Mouse (Mus musculus): ENCODE data around the gene Gm340. TPM values are rescaled to one million over a fixed set of nuclear protein-coding genes. Genes with fewer than 3 reads are reported as not detected.

Gene Gm340
- total RNA-seq (2021) = 10 to 100 TPM; 15.4 to 16.3 TPM

GRCm38 (mm10) chr19:41581706-41582420 lies at the start of gene Gm340:
Gene Gm340 (plus strand): TSS chr19:41582370.
- DNase-seq = no peak

- no peak for DNase-seq
Measured at GRCm38 (mm10) chr19:41534021-41534420, 48.1 kb upstream of the Gm340 start.

GRCm38 (mm10) chr19:41556981-41557380 lies 25.2 kb upstream of the Gm340 start:
- no peak for DNase-seq

GRCm38 (mm10) chr19:41557491-41557890 lies 24.7 kb upstream of the Gm340 start:
- no peak for DNase-seq

GRCm38 (mm10) chr19:41558891-41559486 lies 23.2 kb upstream of the Gm340 start:
- no peak for DNase-seq

- DNase-seq = no peak
Measured at GRCm38 (mm10) chr19:41560856-41561255, 21.3 kb upstream of the Gm340 start.

- DNase-seq = no peak
Measured at GRCm38 (mm10) chr19:41568791-41569190, 13.4 kb upstream of the Gm340 start.

GRCm38 (mm10) chr19:41573700-41574099 lies 8.5 kb upstream of the Gm340 start:
- DNase-seq = no peak

- no peak for DNase-seq
Measured at GRCm38 (mm10) chr19:41577576-41577975, 4.6 kb upstream of the Gm340 start.

- DNase-seq = peak; percentile 71
Measured at GRCm38 (mm10) chr19:41579311-41579920, 2.8 kb upstream of the Gm340 start.

- DNase-seq = no peak
Measured at GRCm38 (mm10) chr19:41582918-41583514, 846 bp downstream of the Gm340 start.

GRCm38 (mm10) chr19:41586752-41587151 lies 4.6 kb downstream of the Gm340 start:
- DNase-seq = no peak

GRCm38 (mm10) chr19:41587431-41588222 lies 5.5 kb downstream of the Gm340 start:
- DNase-seq = no peak

GRCm38 (mm10) chr19:41589026-41589425 lies 6.9 kb downstream of the Gm340 start:
- no peak for DNase-seq

- no peak for DNase-seq
Measured at GRCm38 (mm10) chr19:41589681-41590080, 7.5 kb downstream of the Gm340 start.

GRCm38 (mm10) chr19:41591808-41592207 lies 9.6 kb downstream of the Gm340 start:
- DNase-seq = no peak

- DNase-seq = peak; percentile 50
Measured at GRCm38 (mm10) chr19:41597170-41597894, 15.2 kb downstream of the Gm340 start.

GRCm38 (mm10) chr19:41600647-41601046 lies 18.5 kb downstream of the Gm340 start:
- no peak for DNase-seq

- no peak for DNase-seq
Measured at GRCm38 (mm10) chr19:41606208-41606987, 24.2 kb downstream of the Gm340 start.

GRCm38 (mm10) chr19:41611683-41612082 lies 29.5 kb downstream of the Gm340 start:
- DNase-seq = no peak
